Mouse (Mus musculus): ENCODE results near the gene Eps8. TPM values are rescaled to one million over a fixed set of nuclear protein-coding genes. Genes with fewer than 3 reads are reported as not detected.

Eps8 gene
- polyA plus RNA-seq, 1 experiment from 2014 or later = 24.5 TPM

GRCm38 (mm10) chr6:137648110-137649067 lies 6.3 kb downstream of the Eps8 start:
- peak overlapping the region; percentile 16; the same call in 1 of the 2 replicates for H3K27ac ChIP-seq (ENCODE audit: low read depth)
- WGBS = 2% methylated on average over 51 of the region's 59 CpGs
- H3K27me3 ChIP-seq (ENCODE audit: insufficient read depth, low read length) = no peaks in the 10 kb centered on the region
- peak overlapping the region; percentile 71 for H3K9ac ChIP-seq
- TF ChIP-seq CTCF (IDR thresholded peaks at IDR 0.05; ENCODE audit: low read depth) = no peak
- H3K36me3 ChIP-seq (ENCODE audit: insufficient read depth) = no peaks in the 10 kb centered on the region
- peaks cover 2% of the 10 kb centered on the region; the same call in 1 of the 2 replicates for H3K4me1 ChIP-seq (ENCODE audit: insufficient read depth)
- H3K9me3 ChIP-seq (ENCODE audit: low read depth, low read length) = no peaks in the 10 kb centered on the region
- ATAC-seq (ENCODE audit: insufficient read depth) = peak; percentile 29; the same call in 1 of the 2 replicates
- peak overlapping the region; percentile 92 for H3K4me2 ChIP-seq
- peak; percentile 45 for DNase-seq
- peak overlapping the region; percentile 68 for H3K4me3 ChIP-seq (ENCODE audit: low read depth, low read length)

- H3K4me3 ChIP-seq (ENCODE audit: low read depth, low read length) = peak overlapping the region; percentile 68
- ATAC-seq (ENCODE audit: insufficient read depth) (no peak), DNase-seq (peak; percentile 23)
- no peak overlapping the region for H3K27ac ChIP-seq (ENCODE audit: low read depth)
- TF ChIP-seq CTCF (IDR thresholded peaks at IDR 0.05; ENCODE audit: low read depth) = no peak
- 19% methylated on average over 10 of the region's 10 CpGs for WGBS
- H3K9ac ChIP-seq = no peak overlapping the region; the same call in 1 of the 2 replicates
- peak overlapping the region; percentile 92 for H3K4me2 ChIP-seq
- no peaks in the 10 kb centered on the region for H3K27me3 ChIP-seq (ENCODE audit: insufficient read depth, low read length)
- no peaks in the 10 kb centered on the region for H3K9me3 ChIP-seq (ENCODE audit: low read depth, low read length)
- H3K4me1 ChIP-seq (ENCODE audit: insufficient read depth) = peaks cover 2% of the 10 kb centered on the region; the same call in 1 of the 2 replicates
- no peaks in the 10 kb centered on the region for H3K36me3 ChIP-seq (ENCODE audit: insufficient read depth)
Measured at GRCm38 (mm10) chr6:137647646-137648045, 7.0 kb downstream of the Eps8 start.

GRCm38 (mm10) chr6:137646726-137647125 lies 8.0 kb downstream of the Eps8 start:
- H3K27me3 ChIP-seq (ENCODE audit: insufficient read depth, low read length) = no peaks in the 10 kb centered on the region
- H3K9me3 ChIP-seq (ENCODE audit: low read depth, low read length) = no peaks in the 10 kb centered on the region
- DNase-seq (peak; percentile 17), ATAC-seq (ENCODE audit: insufficient read depth) (no peak)
- H3K4me3 ChIP-seq (ENCODE audit: low read depth, low read length) = no peak overlapping the region
- WGBS = 50% methylated on average over 2 of the region's 2 CpGs
- no peak overlapping the region for H3K27ac ChIP-seq (ENCODE audit: low read depth)
- no peaks in the 10 kb centered on the region for H3K36me3 ChIP-seq (ENCODE audit: insufficient read depth)
- peaks cover 2% of the 10 kb centered on the region; the same call in 1 of the 2 replicates for H3K4me1 ChIP-seq (ENCODE audit: insufficient read depth)
- TF ChIP-seq CTCF (IDR thresholded peaks at IDR 0.05; ENCODE audit: low read depth) = no peak
- no peak overlapping the region for H3K9ac ChIP-seq
- H3K4me2 ChIP-seq = peak overlapping the region; percentile 92

- WGBS = 71% methylated on average over 5 of the region's 5 CpGs
Measured at GRCm38 (mm10) chr6:137644893-137645292, 9.8 kb downstream of the Eps8 start.

GRCm38 (mm10) chr6:137643814-137644213 lies 10.9 kb downstream of the Eps8 start:
- ATAC-seq (ENCODE audit: insufficient read depth) (no peak), DNase-seq (no peak)
- H3K4me2 ChIP-seq = no peak overlapping the region
- no peaks in the 10 kb centered on the region for H3K27me3 ChIP-seq (ENCODE audit: insufficient read depth, low read length)
- peaks cover 2% of the 10 kb centered on the region; the same call in 1 of the 2 replicates for H3K4me1 ChIP-seq (ENCODE audit: insufficient read depth)
- 77% methylated on average over 4 of the region's 4 CpGs for WGBS
- H3K4me3 ChIP-seq (ENCODE audit: low read depth, low read length) = no peak overlapping the region
- TF ChIP-seq CTCF (IDR thresholded peaks at IDR 0.05; ENCODE audit: low read depth) = no peak
- H3K9ac ChIP-seq = no peak overlapping the region
- H3K36me3 ChIP-seq (ENCODE audit: insufficient read depth) = no peaks in the 10 kb centered on the region
- no peaks in the 10 kb centered on the region for H3K9me3 ChIP-seq (ENCODE audit: low read depth, low read length)
- H3K27ac ChIP-seq (ENCODE audit: low read depth) = no peak overlapping the region

More at GRCm38 (mm10) chr6:137644893-137645292, 9.8 kb downstream of the Eps8 start:
- H3K4me1 ChIP-seq (ENCODE audit: insufficient read depth) = peaks cover 2% of the 10 kb centered on the region; the same call in 1 of the 2 replicates
- H3K27me3 ChIP-seq (ENCODE audit: insufficient read depth, low read length) = no peaks in the 10 kb centered on the region
- H3K36me3 ChIP-seq (ENCODE audit: insufficient read depth) = no peaks in the 10 kb centered on the region
- no peak overlapping the region for H3K4me2 ChIP-seq
- H3K9ac ChIP-seq = no peak overlapping the region
- no peak for TF ChIP-seq CTCF (IDR thresholded peaks at IDR 0.05; ENCODE audit: low read depth)
- no peaks in the 10 kb centered on the region for H3K9me3 ChIP-seq (ENCODE audit: low read depth, low read length)
- no peak for DNase-seq
- ATAC-seq (ENCODE audit: insufficient read depth) = no peak
- H3K4me3 ChIP-seq (ENCODE audit: low read depth, low read length) = no peak overlapping the region
- no peak overlapping the region for H3K27ac ChIP-seq (ENCODE audit: low read depth)

- Histone ChIP-seq H3K4me3 (ENCODE audit: low read depth, low read length) (no peak overlapping the region), H3K36me3 (ENCODE audit: insufficient read depth) (no peaks in the 10 kb centered on the region), H3K27me3 (ENCODE audit: insufficient read depth, low read length) (no peaks in the 10 kb centered on the region), H3K9ac (no peak overlapping the region), H3K4me1 (ENCODE audit: insufficient read depth) (peaks cover 4% of the 10 kb centered on the region; the same call in 1 of the 2 replicates), H3K4me2 (no peak overlapping the region), H3K27ac (ENCODE audit: low read depth) (no peak overlapping the region), H3K9me3 (ENCODE audit: low read depth, low read length) (no peaks in the 10 kb centered on the region)
- ATAC-seq (ENCODE audit: insufficient read depth) (no peak), DNase-seq (no peak)
- WGBS = 94% methylated on average over 1 of the region's 1 CpGs
- no peak for TF ChIP-seq CTCF (IDR thresholded peaks at IDR 0.05; ENCODE audit: low read depth)
Measured at GRCm38 (mm10) chr6:137641642-137642041, 13.0 kb downstream of the Eps8 start.

All from lung, embryonic 14.5 days (tissue).